Mouse (Mus musculus) stomach, embryonic 16.5 days (tissue): Measurements from ENCODE around the gene Sema3e. TPM values are rescaled to one million over a fixed set of nuclear protein-coding genes. Genes with fewer than 3 reads are reported as not detected.

Experiments
- ATAC-seq: fragments of 200-750 bp; cut with Nextera tagmentation; 2 replicates; pipeline ENCODE4 v1.8.0; 2017; ENCODE audit warnings: moderate number of reproducible peaks, moderate TSS enrichment; ENCODE audit not compliant: insufficient read depth, low FRiP score
- H3K27ac ChIP-seq: fragments of 300-500 bp; sonication (generic); 2 replicates; pipeline ENCODE4 v1.5.1; 2014; ENCODE audit warnings: low read length
- H3K27me3 ChIP-seq: fragments of 300-500 bp; sonication (generic); 2 replicates; pipeline ENCODE4 v1.6.1; 2014; ENCODE audit warnings: low read length, control low read depth, mixed read lengths; ENCODE audit not compliant: control insufficient read depth, insufficient read depth
- H3K36me3 ChIP-seq: fragments of 300-500 bp; sonication (generic); 2 replicates; pipeline ENCODE4 v1.6.1; 2014; ENCODE audit warnings: low read length; ENCODE audit not compliant: control insufficient read depth, insufficient read depth
- H3K4me1 ChIP-seq: fragments of 300-500 bp; sonication (generic); 2 replicates; pipeline ENCODE4 v1.6.1; 2014; ENCODE audit warnings: low read length, control low read depth, mixed read lengths; ENCODE audit not compliant: control insufficient read depth, insufficient read depth
- H3K4me2 ChIP-seq: fragments of 300-500 bp; sonication (generic); 2 replicates; pipeline ENCODE4 v1.6.1; 2014; ENCODE audit warnings: low read depth, low read length, mixed read lengths
- H3K4me3 ChIP-seq: fragments of 300-500 bp; sonication (generic); replicated peaks from 2 replicates; pipeline ENCODE4 v1.5.1; 2014; ENCODE audit warnings: mild to moderate bottlenecking, low read length
- H3K9ac ChIP-seq: fragments of 300-500 bp; sonication (generic); 2 replicates; pipeline ENCODE4 v1.6.1; 2014; ENCODE audit warnings: low read length
- H3K9me3 ChIP-seq: fragments of 300-500 bp; sonication (generic); replicated peaks from 2 replicates; pipeline ENCODE4 v1.6.1; 2016; ENCODE audit warnings: low read length, control low read depth; ENCODE audit not compliant: control insufficient read depth
- WGBS: fragments of 180-500 bp; shearing (Covaris S2); extraction: QIAGEN DNeasy Blood & Tissue Kit; methylation state at CpG from one replicate; pipeline ENCODE4 v1.1.7; 2014; 5-methylcytosine and 5-hydroxymethylcytosine counted together
- polyA plus RNA-seq: library from polyadenylated mRNA; unstranded; fragments of >200 nt; fragmentation: Nextera tagmentation; extraction: Ambion mirVana; gene quantifications from 2 replicates; pipeline ENCODE4 v1.2.1, GENCODE M21; 2015

Sema3e gene
- polyA plus RNA-seq, 1 experiment from 2014 or later: 3.4 TPM

- Histone ChIP-seq H3K27me3 (no peaks in the 10 kb centered on the region), H3K36me3 (no peaks in the 10 kb centered on the region), H3K4me2 (no peak overlapping the region), H3K4me1 (0 out of 2 replicates have a peak, but pooled peaks cover 3% of the 10 kb centered on the region), H3K27ac (no peak overlapping the region), H3K9ac (no peak overlapping the region), H3K9me3 (no peaks in the 10 kb centered on the region), H3K4me3 (no peak overlapping the region)
- 92% methylated on average over 3 of the region's 3 CpGs for WGBS
- no peak for ATAC-seq
Measured at GRCm38 (mm10) chr5:14163280-14163679, 138.2 kb downstream of the Sema3e start.

GRCm38 (mm10) chr5:14167776-14168175 is 142.7 kb downstream of the Sema3e start:
- WGBS: 76% methylated on average over 3 of the region's 3 CpGs
- Histone ChIP-seq H3K9ac (no peak overlapping the region), H3K27ac (no peak overlapping the region), H3K4me3 (no peak overlapping the region), H3K27me3 (no peaks in the 10 kb centered on the region), H3K9me3 (no peaks in the 10 kb centered on the region), H3K4me1 (no peaks in the 10 kb centered on the region), H3K4me2 (no peak overlapping the region), H3K36me3 (no peaks in the 10 kb centered on the region)
- no peak for ATAC-seq

GRCm38 (mm10) chr5:14173355-14174183 is 148.5 kb downstream of the Sema3e start:
- 87% methylated on average over 10 of the region's 10 CpGs for WGBS
- no peaks in the 10 kb centered on the region for H3K27me3 ChIP-seq
- H3K27ac ChIP-seq: no peak overlapping the region
- H3K9ac ChIP-seq: no peak overlapping the region
- no peaks in the 10 kb centered on the region for H3K9me3 ChIP-seq
- ATAC-seq: no peak
- H3K4me3 ChIP-seq: no peak overlapping the region
- no peaks in the 10 kb centered on the region for H3K36me3 ChIP-seq
- no peaks in the 10 kb centered on the region for H3K4me1 ChIP-seq
- no peak overlapping the region for H3K4me2 ChIP-seq

DNA sequence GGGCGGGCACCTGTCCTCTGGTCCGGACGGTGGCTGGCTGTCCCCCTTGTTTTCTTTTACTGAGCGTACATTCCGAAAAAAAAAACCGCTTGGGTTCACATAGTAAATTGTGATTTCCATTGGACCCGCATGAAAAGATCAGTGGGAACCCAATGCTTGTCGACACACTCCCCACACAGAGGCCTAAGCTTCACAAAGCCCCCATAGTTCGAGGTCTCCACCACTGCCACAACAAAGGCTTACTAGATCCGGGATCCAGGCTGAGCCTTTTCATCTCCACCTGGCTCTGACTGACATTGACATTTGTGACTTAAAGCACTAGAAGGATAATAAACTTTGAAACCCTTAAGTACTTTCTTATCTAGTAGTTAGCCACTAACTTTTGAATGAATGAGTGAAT is 155.5 kb downstream of the Sema3e start:
- H3K27me3 ChIP-seq: no peaks in the 10 kb centered on the region
- no peaks in the 10 kb centered on the region for H3K4me1 ChIP-seq
- H3K9me3 ChIP-seq: no peaks in the 10 kb centered on the region
- no peak for ATAC-seq
- H3K4me2 ChIP-seq: no peak overlapping the region
- no peaks in the 10 kb centered on the region for H3K36me3 ChIP-seq
- no peak overlapping the region for H3K9ac ChIP-seq
- WGBS: 91% methylated on average over 10 of the region's 10 CpGs
- no peak overlapping the region for H3K4me3 ChIP-seq
- H3K27ac ChIP-seq: no peak overlapping the region

- no peak for ATAC-seq
- WGBS: 83% methylated on average over 11 of the region's 11 CpGs
Measured at GRCm38 (mm10) chr5:14182156-14182555, 157.1 kb downstream of the Sema3e start.

GRCm38 (mm10) chr5:14195172-14195819 is 170.2 kb downstream of the Sema3e start:
- 48% methylated on average over 6 of the region's 6 CpGs for WGBS
- Histone ChIP-seq H3K27ac (0 out of 2 replicates have a peak overlapping the region, but pooled peaks have one; percentile 43), H3K27me3 (no peaks in the 10 kb centered on the region), H3K4me2 (peak overlapping the region; percentile 16; the same call in 1 of the 2 replicates), H3K4me1 (no peaks in the 10 kb centered on the region), H3K9ac (no peak overlapping the region), H3K9me3 (no peaks in the 10 kb centered on the region), H3K4me3 (no peak overlapping the region), H3K36me3 (no peaks in the 10 kb centered on the region)
- ATAC-seq: peak; percentile 84

More at GRCm38 (mm10) chr5:14182156-14182555, 157.1 kb downstream of the Sema3e start:
- H3K27ac ChIP-seq: no peak overlapping the region
- H3K9ac ChIP-seq: no peak overlapping the region
- no peaks in the 10 kb centered on the region for H3K4me1 ChIP-seq
- H3K36me3 ChIP-seq: no peaks in the 10 kb centered on the region
- H3K27me3 ChIP-seq: no peaks in the 10 kb centered on the region
- no peaks in the 10 kb centered on the region for H3K9me3 ChIP-seq
- H3K4me2 ChIP-seq: no peak overlapping the region
- no peak overlapping the region for H3K4me3 ChIP-seq

DNA sequence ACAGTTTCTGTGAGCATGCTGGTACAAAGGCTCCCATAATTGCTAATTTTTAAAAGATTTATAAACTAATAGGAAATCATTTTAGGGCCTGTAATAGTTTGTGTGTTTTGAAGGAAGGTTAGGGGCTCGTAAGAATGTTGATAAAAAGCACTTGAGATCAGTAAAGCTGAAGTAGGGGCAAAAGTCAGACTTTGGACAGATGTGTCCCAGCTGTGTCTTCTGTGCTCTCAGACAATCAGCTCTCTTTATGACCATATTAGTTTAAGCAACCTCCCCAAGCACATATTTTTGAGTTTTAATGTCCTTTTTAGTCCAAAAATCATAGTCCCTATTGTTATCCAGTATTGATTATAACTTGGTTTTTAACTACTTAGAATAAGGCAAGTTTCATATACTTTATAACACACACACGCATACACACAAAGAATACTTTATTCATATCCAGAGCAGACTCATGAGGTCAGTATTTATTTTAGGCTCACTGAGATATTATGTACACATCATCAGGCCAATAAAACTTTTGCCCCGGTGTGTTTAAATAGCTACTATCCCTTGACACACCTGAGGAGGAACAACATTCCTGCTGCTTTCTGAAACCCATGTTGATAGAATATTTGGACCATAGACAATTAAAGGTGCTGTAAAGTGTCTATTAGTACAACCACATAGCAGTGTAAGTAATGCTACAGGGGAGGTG is 173.4 kb downstream of the Sema3e start:
- Histone ChIP-seq H3K27me3 (no peaks in the 10 kb centered on the region), H3K4me2 (no peak overlapping the region), H3K9ac (no peak overlapping the region), H3K9me3 (no peaks in the 10 kb centered on the region), H3K27ac (no peak overlapping the region), H3K4me3 (no peak overlapping the region), H3K36me3 (no peaks in the 10 kb centered on the region), H3K4me1 (no peaks in the 10 kb centered on the region)
- 34% methylated on average over 3 of the region's 3 CpGs for WGBS
- ATAC-seq: 0 out of 2 replicates have a peak, but pooled peaks have one; percentile 62

GRCm38 (mm10) chr5:14206794-14207193 is 181.7 kb downstream of the Sema3e start:
- no peak for ATAC-seq
- Histone ChIP-seq H3K36me3 (no peaks in the 10 kb centered on the region), H3K4me2 (no peak overlapping the region), H3K9ac (no peak overlapping the region), H3K9me3 (no peaks in the 10 kb centered on the region), H3K4me1 (no peaks in the 10 kb centered on the region), H3K4me3 (no peak overlapping the region), H3K27me3 (no peaks in the 10 kb centered on the region), H3K27ac (no peak overlapping the region)
- 59% methylated on average over 2 of the region's 2 CpGs for WGBS

GRCm38 (mm10) chr5:14209962-14210361 is 184.9 kb downstream of the Sema3e start:
- Histone ChIP-seq H3K36me3 (no peaks in the 10 kb centered on the region), H3K9me3 (no peaks in the 10 kb centered on the region), H3K4me1 (no peaks in the 10 kb centered on the region), H3K4me3 (no peak overlapping the region), H3K4me2 (no peak overlapping the region), H3K9ac (no peak overlapping the region), H3K27me3 (no peaks in the 10 kb centered on the region), H3K27ac (no peak overlapping the region)
- 25% methylated on average over 3 of the region's 3 CpGs for WGBS
- no peak for ATAC-seq
